Mouse (Mus musculus) liver, adult 2 months (tissue): ENCODE data around the gene Sox13.

Source experiments
- CTCF ChIP-seq: fragments of 200-500 bp; IDR thresholded peaks from 2 replicates; pipeline ENCODE4 v1.5.1; 2011; ENCODE audit warnings: low read depth, low read length, control low read depth
- POLR2A ChIP-seq: fragments of 200-500 bp; IDR thresholded peaks from 2 replicates; pipeline ENCODE4 v1.6.1; 2011; ENCODE audit warnings: low read length, control low read depth; ENCODE audit not compliant: insufficient read depth; ENCODE audit errors: extremely low read depth

DNA sequence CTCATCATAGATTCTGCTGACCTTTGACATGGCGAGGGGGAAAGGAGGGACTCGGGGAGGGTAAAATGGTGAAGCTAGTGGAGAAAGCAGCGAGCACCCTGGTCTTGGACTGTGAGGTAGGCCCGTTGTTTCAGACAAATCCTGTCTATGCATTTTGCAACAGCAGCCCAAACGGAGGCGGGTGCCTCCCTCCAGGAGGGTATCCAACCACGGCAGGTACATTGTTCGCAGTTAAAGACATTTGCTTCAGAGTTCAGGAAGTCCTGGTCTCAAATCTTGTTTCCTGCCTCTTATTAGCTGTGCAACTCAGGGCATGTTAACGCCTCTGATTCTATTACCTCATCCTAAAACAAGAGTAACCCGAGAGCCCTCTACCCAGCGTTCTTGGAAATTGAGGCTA is 26.8 kb upstream of the Sox13 start:
- TF ChIP-seq CTCF (no peak), POLR2A (no peak)
